Mouse (Mus musculus): ENCODE measurements around the gene Cgref1.

Gene Cgref1

GRCm38 (mm10) chr5:30949654-30950326, 4.4 kb upstream of the Cgref1 start:
- peak; percentile 95 for DNase-seq

- no peak for DNase-seq
These were observed 3.2 kb upstream of the Cgref1 start for GRCm38 (mm10) chr5:30948620-30949019.

GRCm38 (mm10) chr5:30944344-30944743, 1.0 kb downstream of the Cgref1 start:
- no peak for DNase-seq

DNA sequence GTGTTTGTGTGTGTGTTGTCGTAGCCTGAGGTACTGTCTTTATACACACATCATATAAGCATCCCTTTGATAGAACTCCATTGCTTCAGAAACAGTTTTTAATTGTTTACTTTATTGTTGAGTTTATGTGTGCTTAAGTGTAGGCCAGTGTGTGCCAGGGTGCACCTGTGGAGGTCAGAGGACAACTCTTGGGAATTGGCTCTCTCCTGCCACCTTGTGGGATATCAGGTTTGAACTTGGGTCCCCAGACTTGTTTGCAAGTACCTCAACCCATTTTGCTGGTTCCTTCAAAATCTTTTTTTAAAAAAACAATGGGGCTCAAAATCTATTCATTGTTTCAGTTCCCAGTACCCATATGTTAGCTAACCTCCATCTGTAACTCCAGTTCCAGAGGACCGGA, 2.4 kb downstream of the Cgref1 start:
- DNase-seq = peak; percentile 20

- DNase-seq = no peak
These were observed 10.5 kb downstream of the Cgref1 start for GRCm38 (mm10) chr5:30934725-30935461.

DNA sequence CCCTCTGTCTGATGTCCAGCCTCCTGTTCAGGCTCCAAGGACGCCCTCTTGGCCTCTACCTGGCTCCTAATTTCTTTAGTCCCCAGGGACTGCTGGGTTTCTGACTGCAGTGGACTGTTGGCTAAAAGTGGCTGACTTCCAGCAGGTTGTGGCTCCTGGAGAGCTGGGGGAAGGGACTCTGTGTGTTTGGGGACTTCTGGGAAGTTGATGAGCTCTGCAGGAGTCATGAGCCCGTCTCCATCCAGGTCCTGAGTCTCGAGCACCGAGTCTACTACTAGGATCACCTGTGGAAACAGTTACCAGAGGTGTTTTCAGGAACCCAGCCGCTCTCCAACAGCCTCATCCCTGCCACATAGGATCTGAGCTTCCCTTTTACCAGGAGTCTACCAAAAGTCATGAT, 11.7 kb downstream of the Cgref1 start:
- no peak for DNase-seq

- DNase-seq = no peak
These were observed 14.0 kb downstream of the Cgref1 start for GRCm38 (mm10) chr5:30931378-30931777.

DNA sequence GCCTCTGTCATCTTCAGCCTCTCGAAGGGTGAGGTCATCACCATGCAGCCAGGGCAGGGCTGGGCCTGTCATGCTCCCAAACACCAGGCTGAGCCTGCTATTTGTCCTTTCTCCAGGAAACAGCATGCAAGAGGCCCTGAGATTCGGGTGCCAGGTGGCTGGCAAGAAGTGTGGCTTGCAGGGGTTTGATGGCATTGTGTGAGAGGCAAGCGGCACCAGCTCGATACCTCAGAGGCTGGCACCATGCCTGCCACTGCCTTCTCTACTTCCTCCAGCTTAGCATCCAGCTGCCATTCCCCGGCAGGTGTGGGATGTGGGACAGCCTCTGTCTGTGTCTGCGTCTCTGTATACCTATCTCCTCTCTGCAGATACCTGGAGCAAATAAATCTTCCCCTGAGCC, 14.5 kb downstream of the Cgref1 start:
- no peak for DNase-seq

DNA sequence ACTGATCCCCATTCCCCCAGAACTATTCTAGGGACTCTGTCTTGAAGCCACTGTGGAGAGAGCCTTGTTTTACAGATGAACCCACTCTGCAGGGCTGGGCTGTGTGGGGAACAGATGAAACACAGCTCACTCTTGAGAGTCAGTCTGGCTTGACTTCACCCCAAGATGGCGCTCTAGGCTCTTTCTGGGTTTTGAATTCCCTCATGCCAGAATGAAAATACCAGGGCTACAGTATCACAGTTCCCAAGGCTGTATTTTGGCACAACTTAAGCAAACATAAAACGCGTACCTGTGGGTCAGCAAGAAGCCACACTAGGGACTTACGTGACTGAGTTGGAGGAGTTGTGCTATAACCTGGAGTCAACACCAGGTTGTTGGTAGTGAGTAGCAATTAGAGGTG, 15.3 kb downstream of the Cgref1 start:
- DNase-seq = peak; percentile 79

DNA sequence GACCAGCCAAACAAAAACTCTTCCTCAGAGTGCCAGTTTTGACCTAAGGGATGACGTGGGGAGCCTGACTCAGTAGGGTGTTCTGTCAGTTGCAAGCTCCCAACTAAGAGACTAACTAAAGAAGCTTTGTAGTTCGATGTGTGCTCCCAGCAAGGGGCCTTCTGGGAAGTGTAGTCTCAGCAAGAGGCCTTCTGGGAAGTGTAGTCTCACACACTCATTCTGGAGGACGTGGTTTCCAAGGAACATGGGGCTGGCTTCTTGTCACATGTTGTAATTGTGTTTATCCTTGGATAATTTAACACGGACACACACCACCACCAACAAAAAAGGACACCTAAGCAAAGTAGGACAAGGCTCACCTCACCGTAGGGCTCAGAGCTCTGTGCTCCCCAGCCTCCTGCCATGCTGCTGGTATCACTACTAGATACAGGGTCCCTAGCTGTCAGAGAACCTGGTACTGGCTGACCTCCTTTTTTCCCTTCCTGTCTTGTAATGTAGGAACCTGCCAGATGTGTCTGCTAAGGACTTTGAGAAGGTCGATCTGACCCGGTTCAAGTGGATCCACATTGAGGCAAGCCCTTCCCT, 17.4 kb downstream of the Cgref1 start:
- DNase-seq = peak; percentile 52

DNA sequence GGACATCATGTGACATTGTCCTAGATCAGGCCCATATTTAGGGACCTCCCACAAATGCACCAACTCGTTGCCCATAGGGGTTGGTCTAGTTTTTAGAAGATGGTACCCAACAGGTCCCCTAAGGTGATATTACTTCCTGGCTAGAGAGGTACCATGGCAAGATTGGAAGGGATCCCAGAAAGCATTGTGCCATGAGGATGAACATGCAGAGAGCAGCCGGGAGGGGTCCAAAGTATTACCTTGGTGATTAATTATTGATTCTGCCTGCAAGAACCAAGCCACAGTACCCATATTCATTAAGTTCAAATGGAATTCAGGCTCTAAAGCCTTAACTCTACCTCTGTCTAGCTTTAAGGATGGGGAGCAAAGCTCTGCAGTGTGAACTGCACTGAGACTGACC, 19.3 kb downstream of the Cgref1 start:
- no peak for DNase-seq

DNA sequence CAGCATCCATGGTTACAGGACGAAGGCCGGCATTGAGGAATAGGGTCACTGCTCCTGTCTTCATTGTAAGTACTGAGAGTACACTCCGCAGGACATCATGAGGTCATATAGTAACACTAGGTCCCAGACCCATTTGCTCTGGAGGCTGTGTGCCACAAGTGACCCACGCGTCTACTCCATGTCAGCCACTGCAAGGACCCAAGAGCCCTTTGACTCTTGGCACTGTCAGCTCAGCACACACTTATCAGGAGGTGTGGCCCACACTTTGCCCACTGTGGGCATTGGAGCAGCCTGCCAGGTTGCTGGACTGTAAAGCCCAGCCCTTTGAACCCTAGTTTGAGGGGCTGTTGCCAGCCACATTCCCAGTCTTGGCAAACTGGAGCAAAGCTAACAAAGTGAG, 20.2 kb downstream of the Cgref1 start:
- no peak for DNase-seq

DNA sequence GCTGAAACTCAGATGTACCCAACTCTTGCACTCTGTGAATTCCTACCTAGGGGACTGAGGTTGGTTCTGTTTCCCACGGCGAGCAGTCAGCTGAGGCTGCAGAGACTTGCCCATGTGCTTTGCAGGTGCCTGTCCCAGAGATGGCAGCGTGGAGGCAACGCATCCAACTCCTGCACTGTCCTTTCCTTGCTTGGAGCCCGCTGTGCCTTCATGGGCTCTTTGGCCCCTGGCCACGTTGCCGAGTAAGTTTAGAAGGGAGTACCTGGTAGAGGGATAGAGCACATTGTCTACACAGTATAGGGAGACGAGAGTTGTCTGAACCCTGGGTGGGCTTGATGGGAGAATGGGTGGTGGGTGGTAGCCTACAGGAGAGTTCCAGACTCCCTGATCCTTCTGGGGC, 20.8 kb downstream of the Cgref1 start:
- no peak for DNase-seq

DNA sequence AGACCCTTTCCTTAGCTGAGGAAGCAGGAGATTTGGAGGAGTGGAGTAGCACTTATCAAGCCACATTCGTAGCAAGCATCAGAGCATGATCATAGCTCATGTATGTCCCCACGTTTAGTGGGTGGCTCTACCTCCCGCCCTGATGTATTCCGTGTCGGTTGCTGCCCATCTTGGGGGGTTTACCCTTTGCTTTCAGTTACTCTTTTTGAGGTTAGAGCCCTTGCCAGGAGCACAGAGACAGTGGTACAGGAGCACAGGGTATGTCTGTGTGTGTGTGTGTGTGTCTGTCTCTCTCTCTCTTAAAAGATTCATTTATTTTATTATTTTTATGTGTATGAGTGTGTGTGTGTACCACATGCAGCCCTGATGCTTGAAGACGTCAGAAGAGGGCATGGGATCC, 22.3 kb downstream of the Cgref1 start:
- DNase-seq = no peak

DNA sequence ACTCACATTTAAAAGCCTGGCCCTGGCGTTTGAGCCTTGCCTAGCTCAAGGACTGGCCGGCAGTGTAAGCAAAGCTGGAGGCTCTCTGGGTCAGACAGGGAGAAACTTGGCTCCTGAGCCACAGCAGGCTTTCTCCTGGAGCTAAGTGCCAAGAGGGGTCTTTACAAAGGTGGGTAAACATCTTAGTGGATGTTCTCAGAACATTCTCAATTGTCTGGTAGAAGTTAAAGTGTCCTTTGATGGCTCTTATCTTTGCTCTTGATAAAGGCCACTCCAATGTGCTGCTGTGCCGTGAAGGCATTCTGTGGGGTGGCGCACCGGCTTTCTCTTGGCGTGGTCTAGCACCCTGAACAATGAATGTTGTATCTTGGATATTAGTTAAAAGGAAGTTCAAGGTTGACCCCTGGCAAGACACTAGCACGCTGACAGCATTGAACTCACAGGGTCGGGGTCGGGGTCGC, 22.8 kb downstream of the Cgref1 start:
- DNase-seq = no peak

DNA sequence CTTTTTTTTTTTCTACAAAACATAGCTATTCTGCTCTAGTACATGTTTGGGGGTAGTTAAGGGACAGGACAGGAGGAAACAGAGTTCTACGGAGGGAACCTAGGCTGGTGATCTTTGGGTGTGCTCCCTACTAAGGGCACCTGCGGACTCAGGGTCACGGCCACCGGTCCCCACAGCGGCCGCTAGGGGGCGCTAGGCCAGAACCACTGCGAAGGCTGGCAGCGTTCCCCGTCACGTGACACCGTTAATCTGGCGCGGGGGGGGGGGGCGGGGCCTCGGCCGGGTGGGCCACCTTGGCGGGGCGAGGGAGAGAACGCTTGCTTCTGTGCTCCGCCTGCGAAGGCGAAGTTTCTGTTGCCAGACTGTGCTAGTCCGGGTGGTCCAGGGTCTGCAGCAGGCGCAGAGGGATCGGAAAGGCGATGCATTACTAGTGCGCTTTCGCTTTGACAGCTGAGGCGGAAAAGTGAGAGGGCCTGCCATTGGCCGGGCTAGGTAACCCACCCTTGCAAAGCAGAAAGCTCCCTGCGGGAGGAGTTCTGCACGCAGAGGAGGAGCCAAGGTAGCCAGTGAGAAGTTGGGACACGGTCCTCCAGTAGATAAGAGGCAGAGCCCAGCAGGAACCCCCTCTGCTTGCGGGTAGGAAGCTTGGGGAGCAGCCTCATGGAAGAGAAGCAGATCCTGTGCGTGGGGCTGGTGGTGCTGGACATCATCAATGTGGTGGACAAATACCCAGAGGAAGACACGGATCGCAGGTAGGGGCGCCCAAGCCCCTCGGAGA, 23.9 kb downstream of the Cgref1 start, which contains the start of gene Khk:
Gene Khk (plus strand): TSS at position 176 of the 778 bp plus-strand sequence.
- DNase-seq = peak; percentile 93

DNA sequence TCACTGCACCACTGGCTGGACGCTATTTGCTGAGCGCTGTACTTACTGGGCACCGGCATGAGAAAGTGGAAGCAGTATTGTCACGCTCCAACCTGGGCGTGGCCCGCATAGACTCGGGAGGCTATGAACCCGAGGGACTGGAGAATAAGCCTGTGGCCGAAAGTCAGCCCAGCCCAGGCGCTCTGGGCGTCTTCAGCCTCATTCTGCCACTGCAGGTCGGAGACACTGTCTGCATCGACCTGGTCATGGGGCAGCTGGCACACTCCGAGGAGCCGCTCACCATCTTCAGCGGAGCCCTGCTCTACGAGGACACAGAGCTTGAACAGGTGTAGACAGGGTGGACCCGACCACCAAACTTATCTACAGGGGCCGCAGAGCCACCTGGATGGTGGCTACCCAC, 24.8 kb downstream of the Cgref1 start:
- DNase-seq = peak; percentile 10

DNA sequence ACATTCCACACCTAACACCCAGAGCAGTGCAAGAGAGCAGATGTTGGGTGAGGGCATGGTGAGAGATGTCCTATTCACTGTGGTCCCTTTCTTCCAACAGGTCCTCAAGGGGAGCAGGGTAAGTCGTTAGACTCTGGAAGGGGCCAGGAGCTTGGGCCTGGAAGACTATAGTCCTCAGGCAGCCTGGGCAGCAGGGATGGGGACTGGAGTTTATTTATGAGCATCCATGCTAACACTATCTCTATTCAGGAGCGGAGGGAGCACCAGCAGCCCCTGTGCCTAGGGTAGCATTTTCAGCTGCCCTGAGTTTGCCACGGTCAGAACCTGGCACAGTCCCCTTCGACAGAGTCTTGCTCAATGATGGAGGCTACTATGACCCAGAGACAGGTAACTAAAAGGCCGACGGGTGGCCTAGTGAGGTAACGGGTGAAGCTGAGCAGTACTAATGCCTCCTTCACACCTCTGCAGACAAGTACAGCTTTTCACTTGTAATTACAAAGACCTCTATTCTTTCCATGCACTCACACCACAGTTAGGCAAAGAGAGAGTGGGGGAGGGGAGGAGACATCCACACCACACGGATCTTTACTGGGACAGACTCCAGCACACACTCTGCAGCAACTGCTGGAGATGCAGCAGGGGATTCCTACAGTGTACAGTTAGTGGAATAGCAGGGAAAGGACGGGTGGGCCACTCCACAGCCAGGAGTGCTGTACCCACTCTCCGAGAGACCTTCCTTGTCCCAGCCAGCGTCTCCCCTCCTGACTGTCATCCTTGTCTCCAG, 25.4 kb downstream of the Cgref1 start:
- DNase-seq = no peak

- no peak for DNase-seq
These were observed 26.7 kb downstream of the Cgref1 start for GRCm38 (mm10) chr5:30918691-30919090.

DNA sequence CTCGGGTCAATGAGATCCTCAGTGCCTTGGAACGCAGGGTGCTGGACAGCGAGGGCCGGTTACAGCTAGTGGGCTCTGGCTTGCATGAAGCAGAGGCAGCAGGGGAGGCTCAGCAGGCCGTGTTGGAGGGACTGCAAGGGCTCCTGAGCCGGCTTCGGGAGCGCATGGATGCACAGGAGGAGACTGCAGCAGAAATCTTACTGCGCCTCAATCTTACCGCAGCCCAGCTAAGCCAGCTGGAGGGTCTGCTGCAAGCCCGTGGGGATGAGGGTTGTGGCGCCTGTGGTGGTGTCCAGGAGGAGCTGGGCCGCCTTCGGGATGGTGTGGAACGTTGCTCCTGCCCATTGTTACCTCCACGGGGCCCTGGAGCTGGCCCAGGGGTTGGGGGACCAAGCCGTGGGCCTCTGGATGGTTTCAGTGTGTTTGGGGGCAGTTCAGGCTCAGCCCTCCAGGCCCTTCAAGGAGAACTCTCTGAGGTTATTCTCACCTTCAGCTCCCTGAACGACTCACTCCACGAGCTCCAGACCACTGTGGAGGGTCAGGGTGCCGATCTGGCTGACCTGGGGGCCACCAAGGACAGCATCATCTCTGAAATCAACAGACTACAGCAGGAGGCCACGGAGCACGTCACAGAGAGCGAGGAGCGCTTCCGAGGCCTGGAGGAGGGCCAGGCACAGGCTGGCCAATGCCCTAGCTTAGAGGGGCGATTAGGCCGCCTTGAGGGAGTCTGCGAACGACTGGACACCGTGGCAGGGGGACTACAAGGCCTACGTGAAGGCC, 27.3 kb downstream of the Cgref1 start:
- no peak for DNase-seq

DNA sequence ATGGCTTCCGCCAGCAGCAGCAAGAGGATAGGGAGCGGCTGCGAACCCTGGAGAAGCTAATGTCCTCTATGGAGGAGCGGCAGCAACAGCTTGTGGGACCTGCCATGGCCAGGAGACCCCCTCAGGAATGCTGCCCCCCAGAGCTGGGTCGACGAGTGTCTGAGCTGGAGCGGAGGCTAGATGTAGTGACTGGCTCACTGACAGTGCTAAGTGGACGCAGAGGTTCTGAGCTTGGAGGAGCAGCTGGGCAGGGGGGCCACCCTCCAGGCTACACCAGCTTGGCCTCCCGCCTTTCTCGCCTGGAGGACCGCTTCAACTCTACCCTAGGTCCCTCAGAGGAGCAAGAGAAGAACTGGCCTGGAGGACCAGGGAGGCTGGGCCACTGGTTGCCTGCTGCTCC, 28.0 kb downstream of the Cgref1 start:
- DNase-seq = no peak

- DNase-seq = no peak
These were observed 28.6 kb downstream of the Cgref1 start for GRCm38 (mm10) chr5:30916841-30917240.
